Mouse (Mus musculus) stomach, postnatal 0 days (tissue): ENCODE measurements around the gene Hoxb7. TPM values are rescaled to one million over a fixed set of nuclear protein-coding genes. Genes with fewer than 3 reads are reported as not detected.

ENCODE experiments used
- ATAC-seq: fragments of 200-750 bp; cut with Nextera tagmentation; 2 replicates; pipeline ENCODE4 v1.8.0; 2017; ENCODE audit not compliant: low FRiP score, low TSS enrichment
- DNase-seq: peaks from one replicate; pipeline ENCODE4 v3.0.0-alpha.2; 2016; ENCODE audit warnings: low spot score
- H3K27ac ChIP-seq: fragments of 300-500 bp; sonication (generic); replicated peaks from 2 replicates; pipeline ENCODE4 v1.5.1; 2014; ENCODE audit warnings: mild to moderate bottlenecking, control low read depth
- H3K27me3 ChIP-seq: fragments of 300-500 bp; sonication (generic); 2 replicates; pipeline ENCODE4 v1.6.1; 2014; ENCODE audit warnings: low read length; ENCODE audit not compliant: control insufficient read depth, insufficient read depth
- H3K36me3 ChIP-seq: fragments of 300-500 bp; sonication (generic); 2 replicates; pipeline ENCODE4 v1.6.1; 2014; ENCODE audit warnings: low read length, mixed read lengths; ENCODE audit not compliant: control insufficient read depth, insufficient read depth
- H3K4me1 ChIP-seq: fragments of 300-500 bp; sonication (generic); replicated peaks from 2 replicates; pipeline ENCODE4 v1.6.1; 2014; ENCODE audit warnings: antibody characterized with exemption; ENCODE audit not compliant: control insufficient read depth, insufficient read depth
- H3K4me2 ChIP-seq: fragments of 300-500 bp; sonication (generic); replicated peaks from 2 replicates; pipeline ENCODE4 v1.6.1; 2014; ENCODE audit warnings: low read depth, mild to moderate bottlenecking, control low read depth, moderate library complexity
- H3K4me3 ChIP-seq: fragments of 300-500 bp; sonication (generic); 2 replicates; pipeline ENCODE4 v1.5.1; 2014; ENCODE audit warnings: low read depth, low read length, control low read depth
- H3K9ac ChIP-seq: fragments of 300-500 bp; sonication (generic); 2 replicates; pipeline ENCODE4 v1.6.1; 2014; ENCODE audit warnings: mild to moderate bottlenecking, low read length, control low read depth, mixed read lengths
- H3K9me3 ChIP-seq: fragments of 300-500 bp; sonication (generic); 2 replicates; pipeline ENCODE4 v1.6.1; 2016; ENCODE audit warnings: low read length; ENCODE audit not compliant: control insufficient read depth
- CTCF ChIP-seq: IDR thresholded peaks from 2 replicates; pipeline ENCODE4 v1.5.1; 2016; ENCODE audit warnings: antibody characterized with exemption, low read depth, mild to moderate bottlenecking, moderate library complexity
- EP300 ChIP-seq: optimal IDR thresholded peaks from 2 replicates; pipeline ENCODE3; 2016; ENCODE audit warnings: antibody characterized with exemption
- WGBS: fragments of 180-500 bp; shearing (Covaris S2); extraction: QIAGEN DNeasy Blood & Tissue Kit; methylation state at CpG from one replicate; pipeline ENCODE4 v1.1.7; 2014; 5-methylcytosine and 5-hydroxymethylcytosine counted together
- polyA plus RNA-seq: library from polyadenylated mRNA; unstranded; fragments of >200 nt; fragmentation: Nextera tagmentation; extraction: Ambion mirVana; gene quantifications from 2 replicates; pipeline ENCODE4 v1.2.1, GENCODE M21; 2015

The Hoxb7 gene
- polyA plus RNA-seq, 1 experiment from 2014 or later = 6.0 TPM

GRCm38 (mm10) chr11:96278324-96278723 is 8.1 kb upstream of the Hoxb7 start:
- DNase-seq = no peak
- no peaks in the 10 kb centered on the region for H3K9me3 ChIP-seq
- H3K27ac ChIP-seq = no peak overlapping the region
- no peaks in the 10 kb centered on the region for H3K36me3 ChIP-seq
- TF ChIP-seq EP300 = no peak
- TF ChIP-seq CTCF = no peak
- H3K27me3 ChIP-seq = peaks cover 34% of the 10 kb centered on the region
- 32% methylated on average over 14 of the region's 14 CpGs for WGBS
- H3K4me3 ChIP-seq = peak overlapping the region; percentile 10; the same call in 1 of the 2 replicates
- no peaks in the 10 kb centered on the region for H3K4me1 ChIP-seq
- ATAC-seq = no peak
- no peak overlapping the region for H3K4me2 ChIP-seq
- no peak overlapping the region for H3K9ac ChIP-seq

GRCm38 (mm10) chr11:96278773-96279172 is 7.7 kb upstream of the Hoxb7 start:
- under 1% methylated on average over 9 of the region's 9 CpGs for WGBS
- Histone ChIP-seq H3K4me2 (no peak overlapping the region), H3K36me3 (no peaks in the 10 kb centered on the region), H3K9ac (no peak overlapping the region), H3K27me3 (peaks cover 34% of the 10 kb centered on the region), H3K27ac (no peak overlapping the region), H3K4me1 (no peaks in the 10 kb centered on the region), H3K9me3 (no peaks in the 10 kb centered on the region), H3K4me3 (peak overlapping the region; percentile 10; the same call in 1 of the 2 replicates)
- peak; percentile 89 for DNase-seq
- no peak for TF ChIP-seq EP300
- TF ChIP-seq CTCF = peak; percentile 94
- peak; percentile 74 for ATAC-seq

GRCm38 (mm10) chr11:96279421-96280233 is 6.8 kb upstream of the Hoxb7 start:
- ATAC-seq (0 out of 2 replicates have a peak, but pooled peaks have one; percentile 42), DNase-seq (no peak)
- no peaks in the 10 kb centered on the region for H3K36me3 ChIP-seq
- 10% methylated on average over 31 of the region's 31 CpGs for WGBS
- no peak overlapping the region; the same call in 1 of the 2 replicates for H3K4me3 ChIP-seq
- TF ChIP-seq EP300 (no peak), CTCF (no peak)
- no peaks in the 10 kb centered on the region for H3K9me3 ChIP-seq
- H3K4me2 ChIP-seq = 0 out of 2 replicates have a peak overlapping the region, but pooled peaks have one; percentile 14
- H3K27me3 ChIP-seq = peaks cover 33% of the 10 kb centered on the region
- no peak overlapping the region for H3K9ac ChIP-seq
- no peak overlapping the region for H3K27ac ChIP-seq
- H3K4me1 ChIP-seq = no peaks in the 10 kb centered on the region

- H3K36me3 ChIP-seq = no peaks in the 10 kb centered on the region
- DNase-seq (no peak), ATAC-seq (no peak)
- no peak for TF ChIP-seq EP300
- TF ChIP-seq CTCF = no peak
- peaks cover 32% of the 10 kb centered on the region for H3K27me3 ChIP-seq
- WGBS = 34% methylated on average over 8 of the region's 8 CpGs
- H3K9me3 ChIP-seq = no peaks in the 10 kb centered on the region
- H3K4me1 ChIP-seq = no peaks in the 10 kb centered on the region
- H3K9ac ChIP-seq = no peak overlapping the region
- H3K4me2 ChIP-seq = 0 out of 2 replicates have a peak overlapping the region, but pooled peaks have one; percentile 14
- H3K27ac ChIP-seq = no peak overlapping the region
- H3K4me3 ChIP-seq = no peak overlapping the region
Observed at GRCm38 (mm10) chr11:96280399-96281378, 5.7 kb upstream of the Hoxb7 start.

- Histone ChIP-seq H3K27ac (no peak overlapping the region), H3K4me2 (no peak overlapping the region), H3K4me3 (no peak overlapping the region), H3K4me1 (no peaks in the 10 kb centered on the region), H3K36me3 (no peaks in the 10 kb centered on the region), H3K9ac (no peak overlapping the region), H3K9me3 (no peaks in the 10 kb centered on the region), H3K27me3 (peaks cover 32% of the 10 kb centered on the region)
- WGBS = 22% methylated on average over 18 of the region's 18 CpGs
- no peak for TF ChIP-seq CTCF
- ATAC-seq (no peak), DNase-seq (no peak)
Observed at GRCm38 (mm10) chr11:96281396-96281795, 5.0 kb upstream of the Hoxb7 start.
